Mouse (Mus musculus) R1 (cell line): ENCODE measurements around the gene Gga1.

Experiments used
- DNase-seq: peaks from one replicate; pipeline ENCODE4 v3.0.0-alpha.2; 2018; ENCODE audit warnings: low read depth, low spot score

The Gga1 gene

GRCm38 (mm10) chr15:78913632-78914090, 36.7 kb downstream of the Gga1 start, which contains the start of gene Pdxp:
Gene Pdxp, plus strand, starts transcription at chr15:78913919.
- peak; percentile 99 for DNase-seq

- peak; percentile 79 for DNase-seq
Observed at GRCm38 (mm10) chr15:78914091-78914822, 37.3 kb downstream of the Gga1 start.

GRCm38 (mm10) chr15:78914823-78915659, 38.1 kb downstream of the Gga1 start:
- DNase-seq: no peak

- DNase-seq: peak; percentile 91
Observed at GRCm38 (mm10) chr15:78915660-78916017, 38.6 kb downstream of the Gga1 start.

GRCm38 (mm10) chr15:78916052-78916826, 39.2 kb downstream of the Gga1 start:
- DNase-seq: no peak

- DNase-seq: no peak
Observed at GRCm38 (mm10) chr15:78918126-78918525, 41.1 kb downstream of the Gga1 start.

- DNase-seq: no peak
Observed at GRCm38 (mm10) chr15:78919914-78920313, 42.9 kb downstream of the Gga1 start.

GRCm38 (mm10) chr15:78922700-78923099, 45.7 kb downstream of the Gga1 start:
- no peak for DNase-seq

- DNase-seq: no peak
Observed at GRCm38 (mm10) chr15:78923585-78923984, 46.6 kb downstream of the Gga1 start.

- DNase-seq: peak; percentile 26
Observed at GRCm38 (mm10) chr15:78925129-78925528, 48.1 kb downstream of the Gga1 start.

GRCm38 (mm10) chr15:78926021-78926919, 49.3 kb downstream of the Gga1 start, which contains the start of gene Lgals1:
Gene Lgals1, plus strand, starts transcription at chr15:78926725.
- DNase-seq: peak; percentile 88

GRCm38 (mm10) chr15:78927021-78927787, 50.2 kb downstream of the Gga1 start:
- no peak for DNase-seq

- DNase-seq: peak; percentile 86
Observed at GRCm38 (mm10) chr15:78927788-78928457, 50.9 kb downstream of the Gga1 start.

- DNase-seq: peak; percentile 32
Observed at GRCm38 (mm10) chr15:78928539-78928938, 51.5 kb downstream of the Gga1 start.

- no peak for DNase-seq
Observed at GRCm38 (mm10) chr15:78930192-78930706, 53.3 kb downstream of the Gga1 start.

- no peak for DNase-seq
Observed at GRCm38 (mm10) chr15:78930801-78931426, 53.9 kb downstream of the Gga1 start.

- peak; percentile 71 for DNase-seq
Observed at GRCm38 (mm10) chr15:78931577-78931976, 54.6 kb downstream of the Gga1 start.

- peak; percentile 96 for DNase-seq
Observed at GRCm38 (mm10) chr15:78934784-78935320, 57.9 kb downstream of the Gga1 start, which contains the start of gene Nol12. Gene Nol12, plus strand, starts transcription at chr15:78934933.
